Comparison of ENCODE assay signal across 19 mouse cellular contexts in the genomic region with DNA sequence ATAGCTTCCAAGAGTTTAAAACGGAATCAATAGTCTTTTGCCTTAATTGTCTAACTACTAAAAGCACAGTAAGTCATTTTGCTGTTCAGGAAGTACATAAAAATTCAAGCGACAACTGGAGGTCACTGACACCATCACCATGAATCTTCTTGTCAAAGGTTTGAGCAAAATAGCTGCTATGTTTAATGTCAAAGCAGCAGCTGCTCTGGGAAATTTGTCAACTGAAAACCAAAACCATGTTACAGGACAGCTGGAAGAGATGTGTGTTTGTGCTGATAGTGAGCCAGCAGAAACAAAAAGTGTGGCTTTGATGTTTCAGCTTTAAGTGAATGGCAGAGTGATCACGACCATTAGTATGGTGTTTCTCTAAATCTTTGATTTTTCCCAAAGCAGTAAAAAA.
A peak's percentile ranks its signal among the peaks of the same experiment; 100 is the strongest.
DNase-seq lines count a peak whose midpoint lies in the region; ATAC-seq and TF ChIP-seq lines count a peak whose summit lies in the region.
"Had no signal": no experiment of that assay in that cellular context is flagged by ENCODE, and none has a peak within 500 bp of the region (broad histone marks: within the 10 kb centered on the region; RNA-seq: fewer than 3 reads in every experiment).

No protein-coding gene starts in this region.

- no peaks in the 10 kb centered on the region for H3K9me3 ChIP-seq in kidney, embryonic 16.5 days (ENCODE audit: low read length)
- H3K9me3 ChIP-seq: forebrain, embryonic 15.5 days; liver, embryonic 13.5 days; megakaryocyte, embryonic 14.5 days; neural tube, embryonic 13.5 days had no signal

- ATAC-seq in kidney, embryonic 16.5 days (ENCODE audit: low FRiP score, low TSS enrichment) = peak; percentile 63; the same call in 1 of the 2 replicates
- ATAC-seq: activated CD4-positive, CD25-positive, alpha-beta regulatory T cell, adult 4 months; forebrain, embryonic 15.5 days; hindbrain, embryonic 16.5 days; intestine, postnatal 0 days had no signal

- no peak for TF ChIP-seq CTCF in kidney, adult 2 months (conservative IDR thresholded peaks at IDR 0.05; ENCODE audit: insufficient read depth, insufficient read length, low read depth, low read length)

- H3K27me3 ChIP-seq in kidney, adult 2 months (replicated peaks; ENCODE audit: control insufficient read depth, insufficient read depth, low read length) = no peaks in the 10 kb centered on the region
- no peaks in the 10 kb centered on the region for H3K27me3 ChIP-seq in kidney, embryonic 16.5 days (ENCODE audit: insufficient read depth, low read length)
- H3K27me3 ChIP-seq in myocyte (ENCODE audit: control insufficient read depth, insufficient read depth, insufficient read length) = no peaks in the 10 kb centered on the region
- H3K27me3 ChIP-seq: forebrain, embryonic 15.5 days; liver, embryonic 13.5 days; neural tube, embryonic 13.5 days had no signal

- peak; percentile 0 for DNase-seq in kidney, adult 2 months
- DNase-seq in kidney, adult 11 months = no peak
- peak; percentile 0 for DNase-seq in brain, adult 2 months (ENCODE audit: low read depth, low spot score)
- no peak for DNase-seq in layer of hippocampus, postnatal 10 days (ENCODE audit: low spot score in 2 of 2)
- DNase-seq in layer of hippocampus, postnatal 36 days = no peak
- DNase-seq: B cell, adult 2 months; heart, postnatal 4 days; liver, embryonic 13.5 days; lung, postnatal 10 days; right cerebral cortex, postnatal 25 days had no signal

- TF ChIP-seq POLR2A in kidney, adult 2 months (IDR thresholded peaks at IDR 0.05; ENCODE audit: low read depth, low read length) = no peak
- TF ChIP-seq POLR2A in myocyte (IDR thresholded peaks at IDR 0.05; ENCODE audit: insufficient read length, low read depth) = no peak

- WGBS in kidney, adult 2 months = 7% methylated on average over 3 of the region's 3 CpGs
- WGBS in kidney, embryonic 16.5 days = 17% methylated on average over 3 of the region's 3 CpGs

- no peaks in the 10 kb centered on the region for H3K4me1 ChIP-seq in kidney, adult 2 months (ENCODE audit: control insufficient read depth, insufficient read depth, low read length)
- H3K4me1 ChIP-seq in kidney, embryonic 16.5 days (ENCODE audit: insufficient read depth, low read length) = no peaks in the 10 kb centered on the region
- H3K4me1 ChIP-seq: forebrain, embryonic 15.5 days; liver, embryonic 13.5 days; megakaryocyte, embryonic 14.5 days; neural tube, embryonic 13.5 days had no signal

- H3ac ChIP-seq in myocyte (ENCODE audit: control insufficient read depth, insufficient read length) = no peak overlapping the region

- H3K36me3 ChIP-seq in kidney, adult 2 months (ENCODE audit: control insufficient read depth, insufficient read depth, low read length) = no peaks in the 10 kb centered on the region
- no peaks in the 10 kb centered on the region for H3K36me3 ChIP-seq in kidney, embryonic 16.5 days (ENCODE audit: insufficient read depth, low read length)
- H3K36me3 ChIP-seq in myocyte (ENCODE audit: control insufficient read depth, insufficient read depth) = no peaks in the 10 kb centered on the region
- H3K36me3 ChIP-seq: forebrain, embryonic 15.5 days; liver, embryonic 13.5 days; neural tube, embryonic 13.5 days had no signal

- H3K79me2 ChIP-seq in myocyte (ENCODE audit: control insufficient read depth, insufficient read depth) = no peaks in the 10 kb centered on the region

- no peak overlapping the region for H3K4me2 ChIP-seq in kidney, embryonic 16.5 days (replicated peaks; ENCODE audit: low read depth, low read length)
- H3K4me2 ChIP-seq in myocyte (ENCODE audit: low read depth) = peak overlapping the region; percentile 25
- H3K4me2 ChIP-seq: forebrain, embryonic 15.5 days; liver, embryonic 13.5 days; neural tube, embryonic 13.5 days had no signal

- no peak overlapping the region for H3K9ac ChIP-seq in kidney, embryonic 16.5 days (replicated peaks; ENCODE audit: low read length)
- H3K9ac ChIP-seq: forebrain, embryonic 15.5 days; liver, embryonic 13.5 days; neural tube, embryonic 13.5 days had no signal

- H3K27ac ChIP-seq in kidney, adult 2 months (ENCODE audit: insufficient read depth, low read depth, low read length) = no peak overlapping the region
- no peak overlapping the region for H3K27ac ChIP-seq in kidney, embryonic 16.5 days (ENCODE audit: low read length)
- H3K27ac ChIP-seq: forebrain, embryonic 15.5 days; liver, embryonic 13.5 days; neural tube, embryonic 13.5 days; stomach, postnatal 0 days had no signal

- H3K4me3 ChIP-seq in kidney, adult 2 months (ENCODE audit: insufficient read depth, low read depth, low read length) = no peak overlapping the region
- H3K4me3 ChIP-seq in kidney, embryonic 16.5 days (ENCODE audit: low read length) = no peak overlapping the region
- H3K4me3 ChIP-seq in myocyte = no peak overlapping the region
- H3K4me3 ChIP-seq: forebrain, embryonic 15.5 days; liver, embryonic 13.5 days; megakaryocyte, embryonic 14.5 days; neural tube, embryonic 13.5 days had no signal

TF ChIP-seq in myocyte, 11 proteins besides CTCF, POLR2A, EP300 and RAD21:
- TF ChIP-seq MYOD1 (IDR thresholded peaks at IDR 0.05; ENCODE audit: control insufficient read depth in 1 of 3, insufficient read length in 2 of 3, low read depth in 2 of 3) (peak; percentile 60 to 70 (median 62)), MYOG (IDR thresholded peaks at IDR 0.05; ENCODE audit: control insufficient read depth in 1 of 3, insufficient read depth in 1 of 3, insufficient read length in 2 of 3, low read depth in 2 of 3) (peak in 1 of 3 experiments; percentile 63), CEBPB (IDR thresholded peaks at IDR 0.05; ENCODE audit: insufficient read depth, poor library complexity, severe bottlenecking) (0 out of 2 replicates have a peak, but pooled peaks have one; percentile 6), USF1 (IDR thresholded peaks at IDR 0.05; ENCODE audit: low read depth) (no peak), TCF12 (IDR thresholded peaks at IDR 0.05; ENCODE audit: insufficient read depth, poor library complexity, severe bottlenecking) (peak; percentile 75)

Comparison
In these comparisons a context has a peak if more than half of its experiments do, and no peak if none do; other contexts are left out.
1. DNase-seq: peak in kidney, adult 2 months (single experiment) and brain, adult 2 months (single experiment); none in kidney, adult 11 months (single experiment), layer of hippocampus, postnatal 10 days (0 of 2) and layer of hippocampus, postnatal 36 days (0 of 2).